Mouse (Mus musculus) bone marrow, adult 2 months (tissue): Measurements from ENCODE around the gene Erf.

Experiments used
- CTCF ChIP-seq: fragments of 200-500 bp; IDR thresholded peaks from 2 replicates; pipeline ENCODE4 v1.5.1; 2011; ENCODE audit warnings: low read length, control low read depth; ENCODE audit not compliant: control insufficient read depth, insufficient read depth
- POLR2A ChIP-seq: fragments of 200-500 bp; IDR thresholded peaks from 2 replicates; pipeline ENCODE4 v1.6.1; 2011; ENCODE audit warnings: low read depth, mild to moderate bottlenecking, control low read depth, low read length, borderline replicate concordance; ENCODE audit not compliant: control insufficient read depth

- TF ChIP-seq POLR2A, result no peak
- no peak for TF ChIP-seq CTCF
Observed at GRCm38 (mm10) chr7:25261896-25262295, 11.3 kb upstream of the Erf start.
